Mouse (Mus musculus) gastrocnemius, adult 18-20 months (tissue): ENCODE measurements around the gene Cnmd. TPM values are rescaled to one million over a fixed set of nuclear protein-coding genes. Genes with fewer than 3 reads are reported as not detected.

Source experiments
- total RNA-seq, 2 experiments: library from RNA; stranded (reverse); gene quantifications; 2 replicates each; pipeline ENCODE4 v1.2.3; 2021

Cnmd gene
- total RNA-seq, 2 experiments from 2014 or later: 0.17 to 0.41 TPM

Other genes with a start within 250 kb of the Cnmd start
- 1 to 10 TPM; 5.5 to 6.4 TPM for gene Kbtbd7, start 235.7 kb downstream of the Cnmd start, total RNA-seq
- gene Kbtbd6, start 210.3 kb downstream of the Cnmd start, total RNA-seq: under 1 TPM in 1 of 2 experiments, not detected in 1; 0.14 TPM
- 1 to 10 TPM; 3.8 to 6.4 TPM for gene Elf1, start 181.0 kb downstream of the Cnmd start, total RNA-seq
- 10 to 100 TPM; 20.7 to 23.5 TPM for gene Wbp4, start 180.7 kb downstream of the Cnmd start, total RNA-seq
- 100 to 1,000 TPM; 108 to 112 TPM for gene Sugt1, start 74.5 kb downstream of the Cnmd start, total RNA-seq
- not detected for gene Pcdh8, start 109.1 kb upstream of the Cnmd start, total RNA-seq